Mouse (Mus musculus) frontal cortex, postnatal 10 days (tissue): ENCODE measurements around the gene Dixdc1.

Source experiments
- DNase-seq, 2 experiments: peaks; one replicate each; pipeline ENCODE4 v3.0.0; 2022; ENCODE audit warnings: low spot score in 2 of 2, mixed read lengths in 1 of 2

Gene Dixdc1

GRCm38 (mm10) chr9:50745806-50746205 lies 6.5 kb upstream of the Dixdc1 start:
- no peak for DNase-seq

GRCm38 (mm10) chr9:50742744-50743143 lies 3.4 kb upstream of the Dixdc1 start:
- DNase-seq: no peak

GRCm38 (mm10) chr9:50742261-50742660 lies 2.9 kb upstream of the Dixdc1 start:
- no peak for DNase-seq

- DNase-seq: no peak
These were observed 1.8 kb upstream of the Dixdc1 start for GRCm38 (mm10) chr9:50740867-50741784.

GRCm38 (mm10) chr9:50734989-50735388 lies 4.3 kb downstream of the Dixdc1 start:
- DNase-seq: no peak

GRCm38 (mm10) chr9:50732560-50732959 lies 6.8 kb downstream of the Dixdc1 start:
- no peak for DNase-seq

- DNase-seq: no peak
These were observed 9.7 kb downstream of the Dixdc1 start for GRCm38 (mm10) chr9:50729600-50729999.

- peak; percentile 87 to 88 for DNase-seq
These were observed 11.2 kb downstream of the Dixdc1 start for GRCm38 (mm10) chr9:50727925-50728651.

- DNase-seq: peak; percentile 41 to 55
These were observed 12.0 kb downstream of the Dixdc1 start for GRCm38 (mm10) chr9:50727171-50727924.

- DNase-seq: no peak
These were observed 13.3 kb downstream of the Dixdc1 start for GRCm38 (mm10) chr9:50725921-50726590.

- DNase-seq: no peak
These were observed 14.5 kb downstream of the Dixdc1 start for GRCm38 (mm10) chr9:50724661-50725330.

GRCm38 (mm10) chr9:50724147-50724546 lies 15.2 kb downstream of the Dixdc1 start:
- no peak for DNase-seq

GRCm38 (mm10) chr9:50723406-50723805 lies 15.9 kb downstream of the Dixdc1 start:
- peak in 1 of 2 experiments; percentile 51 for DNase-seq

- DNase-seq: no peak
These were observed 16.8 kb downstream of the Dixdc1 start for GRCm38 (mm10) chr9:50722451-50722911.

GRCm38 (mm10) chr9:50721061-50721460 lies 18.3 kb downstream of the Dixdc1 start:
- no peak for DNase-seq

- no peak for DNase-seq
These were observed 20.4 kb downstream of the Dixdc1 start for GRCm38 (mm10) chr9:50718878-50719277.

GRCm38 (mm10) chr9:50714188-50714587 lies 25.1 kb downstream of the Dixdc1 start:
- DNase-seq: no peak

GRCm38 (mm10) chr9:50711337-50711736 lies 28.0 kb downstream of the Dixdc1 start:
- no peak for DNase-seq

GRCm38 (mm10) chr9:50709108-50709507 lies 30.2 kb downstream of the Dixdc1 start:
- no peak for DNase-seq

GRCm38 (mm10) chr9:50704907-50705306 lies 34.4 kb downstream of the Dixdc1 start:
- no peak for DNase-seq
